Mouse (Mus musculus) liver, embryonic 14.5 days (tissue): Measurements from ENCODE around the gene Myt1l. TPM values are rescaled to one million over a fixed set of nuclear protein-coding genes. Genes with fewer than 3 reads are reported as not detected.

Experiments used
- ATAC-seq: fragments of 200-750 bp; cut with Nextera tagmentation; 2 replicates; pipeline ENCODE4 v1.8.0; 2017; ENCODE audit warnings: moderate number of reproducible peaks, mild to moderate bottlenecking, moderate library complexity; ENCODE audit not compliant: insufficient read depth
- DNase-seq, 3 experiments: peaks; one replicate each; pipeline ENCODE4 v3.0.0-alpha.2; 2012 to 2013; ENCODE audit warnings: low read depth in 3 of 3, low spot score in 3 of 3
- H3K27ac ChIP-seq: fragments of 300-500 bp; sonication (generic); 2 replicates; pipeline ENCODE4 v1.5.1; 2014; ENCODE audit warnings: moderate library complexity, mild to moderate bottlenecking, control low read depth, inconsistent platforms
- H3K27me3 ChIP-seq: fragments of 300-500 bp; sonication (generic); 2 replicates; pipeline ENCODE4 v1.6.1; 2014; ENCODE audit warnings: mild to moderate bottlenecking, low read length, moderate library complexity; ENCODE audit not compliant: control insufficient read depth, insufficient read depth
- H3K36me3 ChIP-seq: fragments of 300-500 bp; sonication (generic); replicated peaks from 2 replicates; pipeline ENCODE4 v1.6.1; 2014; ENCODE audit warnings: low read depth; ENCODE audit not compliant: control insufficient read depth, insufficient read depth
- H3K4me1 ChIP-seq, 2 experiments: fragments of 200-500 bp in 1 of 2; fragments of 300-500 bp in 1 of 2; sonication (generic) in 1 of 2; replicated peaks; 2 replicates each; pipeline ENCODE4 v1.6.1; 2012 to 2014; ENCODE audit warnings: antibody characterized with exemption in 1 of 2, inconsistent platforms in 1 of 2, low read length in 1 of 2; ENCODE audit not compliant: control insufficient read depth in 2 of 2, insufficient read depth in 2 of 2
- H3K4me2 ChIP-seq: fragments of 300-500 bp; sonication (generic); 2 replicates; pipeline ENCODE4 v1.6.1; 2014; ENCODE audit warnings: low read depth, mild to moderate bottlenecking, control low read depth, moderate library complexity
- H3K4me3 ChIP-seq, 2 experiments: fragments of 200-500 bp in 1 of 2; fragments of 300-500 bp in 1 of 2; sonication (generic) in 1 of 2; 2 replicates each; pipeline ENCODE4 v1.5.1; 2012 to 2014; ENCODE audit warnings: low read depth in 2 of 2, low read length in 2 of 2, mild to moderate bottlenecking in 2 of 2, control low read depth in 1 of 2, inconsistent platforms in 1 of 2, moderate library complexity in 1 of 2; ENCODE audit not compliant: insufficient read depth in 1 of 2
- H3K9ac ChIP-seq: fragments of 300-500 bp; sonication (generic); replicated peaks from 2 replicates; pipeline ENCODE4 v1.6.1; 2014; ENCODE audit warnings: mild to moderate bottlenecking, control low read depth, moderate library complexity
- H3K9me3 ChIP-seq: fragments of 300-500 bp; sonication (generic); 2 replicates; pipeline ENCODE4 v1.6.1; 2016; ENCODE audit warnings: low read length, mixed read lengths; ENCODE audit not compliant: control insufficient read depth
- CTCF ChIP-seq: IDR thresholded peaks from 2 replicates; pipeline ENCODE4 v1.5.1; 2016; ENCODE audit warnings: antibody characterized with exemption, low read depth, control low read depth
- EP300 ChIP-seq: IDR thresholded peaks from 2 replicates; pipeline ENCODE4 v1.6.1; 2016; ENCODE audit warnings: antibody characterized with exemption, low read depth
- WGBS: fragments of 180-500 bp; shearing (Covaris S2); extraction: QIAGEN DNeasy Blood & Tissue Kit; methylation state at CpG from one replicate; pipeline ENCODE4 v1.1.7; 2014; ENCODE audit not compliant: insufficient replicate concordance; 5-methylcytosine and 5-hydroxymethylcytosine counted together
- polyA plus RNA-seq, 2 experiments: library from polyadenylated mRNA; depleted of rRNA in 1 of 2; stranded (reverse) in 1 of 2; unstranded in 1 of 2; fragments of >200 nt; fragmentation: Nextera tagmentation in 1 of 2; extraction: Ambion mirVana in 1 of 2; gene quantifications; 2 replicates each; pipeline versions ENCODE4 v1.2.1 to v1.2.3; 2012 to 2014

The Myt1l gene
- polyA plus RNA-seq, 2 experiments = not detected

GRCm38 (mm10) chr12:29642915-29643314 lies 114.7 kb downstream of the Myt1l start:
- Histone ChIP-seq H3K4me2 (no peak overlapping the region), H3K27me3 (no peaks in the 10 kb centered on the region), H3K27ac (no peak overlapping the region), H3K9me3 (no peaks in the 10 kb centered on the region), H3K4me3 (no peak overlapping the region), H3K9ac (no peak overlapping the region), H3K4me1 (no peaks in the 10 kb centered on the region), H3K36me3 (no peaks in the 10 kb centered on the region)
- DNase-seq (no peak), ATAC-seq (no peak)
- 16% methylated on average over 4 of the region's 4 CpGs for WGBS
- no peak for TF ChIP-seq EP300
- no peak for TF ChIP-seq CTCF

GRCm38 (mm10) chr12:29644091-29644490 lies 115.9 kb downstream of the Myt1l start:
- DNase-seq = no peak
- Histone ChIP-seq H3K27ac (no peak overlapping the region), H3K4me3 (no peak overlapping the region), H3K36me3 (no peaks in the 10 kb centered on the region), H3K9me3 (no peaks in the 10 kb centered on the region), H3K27me3 (no peaks in the 10 kb centered on the region), H3K9ac (no peak overlapping the region), H3K4me2 (no peak overlapping the region), H3K4me1 (no peaks in the 10 kb centered on the region)
- ATAC-seq = no peak
- WGBS = 56% methylated on average over 4 of the region's 4 CpGs
- no peak for TF ChIP-seq CTCF
- TF ChIP-seq EP300 = no peak

DNA sequence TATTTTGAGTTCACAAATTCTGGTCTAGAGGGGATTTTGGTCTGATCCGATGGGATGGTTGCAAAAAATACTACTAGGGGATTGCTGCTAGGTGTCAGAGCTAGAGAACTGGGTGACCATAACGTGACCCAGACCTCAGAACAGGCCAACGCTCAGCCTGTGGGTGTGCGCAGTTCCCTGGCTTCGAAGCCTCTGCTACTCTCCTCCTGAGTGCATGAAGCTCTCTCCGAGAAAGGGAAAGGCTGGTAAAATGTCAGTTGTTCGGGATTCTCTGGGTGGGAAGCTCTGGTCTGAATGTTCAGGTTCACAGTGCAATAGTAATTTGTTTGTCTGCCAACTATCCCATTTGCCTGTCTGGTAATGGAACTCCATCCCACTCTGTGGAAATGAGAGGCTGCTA lies 116.5 kb downstream of the Myt1l start:
- 68% methylated on average over 7 of the region's 7 CpGs for WGBS
- no peaks in the 10 kb centered on the region for H3K36me3 ChIP-seq
- H3K4me2 ChIP-seq = no peak overlapping the region
- H3K4me1 ChIP-seq = no peaks in the 10 kb centered on the region
- H3K27ac ChIP-seq = no peak overlapping the region
- H3K9me3 ChIP-seq = no peaks in the 10 kb centered on the region
- ATAC-seq (no peak), DNase-seq (no peak)
- H3K27me3 ChIP-seq = no peaks in the 10 kb centered on the region
- H3K4me3 ChIP-seq = no peak overlapping the region
- TF ChIP-seq EP300 = no peak
- TF ChIP-seq CTCF = no peak
- H3K9ac ChIP-seq = no peak overlapping the region

DNA sequence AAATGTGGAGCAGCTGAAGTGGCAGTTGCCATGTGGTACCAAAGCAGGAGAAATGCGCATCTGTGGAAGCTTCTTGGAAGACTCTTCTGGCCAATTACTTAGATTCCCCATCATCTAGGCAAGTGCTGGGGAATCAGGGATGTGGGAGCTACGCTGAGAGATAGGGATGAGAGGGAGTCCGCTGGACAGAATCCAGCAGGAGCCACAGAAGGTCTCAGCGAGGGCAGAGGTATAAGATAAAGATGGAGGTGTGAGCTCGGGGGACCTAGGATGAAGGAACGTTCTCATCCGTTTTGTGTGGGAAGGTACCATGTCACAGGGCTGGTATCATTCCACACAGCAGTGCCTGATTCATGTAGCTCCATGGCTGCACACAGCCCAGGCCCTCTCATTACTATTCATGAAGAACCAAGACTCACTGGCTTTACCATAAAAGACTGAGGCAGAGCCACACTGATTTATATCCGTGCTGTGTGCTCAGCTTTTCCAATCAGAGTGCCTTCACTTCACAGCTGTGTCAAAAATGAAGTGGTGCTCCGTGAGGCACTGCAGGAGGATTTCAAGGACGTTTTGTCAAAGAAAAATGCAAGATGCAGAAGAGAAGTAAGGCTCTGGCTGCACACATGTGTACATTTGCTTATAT lies 121.4 kb downstream of the Myt1l start:
- Histone ChIP-seq H3K9me3 (no peaks in the 10 kb centered on the region), H3K4me1 (no peaks in the 10 kb centered on the region), H3K4me2 (no peak overlapping the region), H3K4me3 (no peak overlapping the region), H3K27me3 (no peaks in the 10 kb centered on the region), H3K27ac (no peak overlapping the region), H3K9ac (no peak overlapping the region), H3K36me3 (no peaks in the 10 kb centered on the region)
- no peak for TF ChIP-seq EP300
- no peak for TF ChIP-seq CTCF
- 55% methylated on average over 10 of the region's 10 CpGs for WGBS
- ATAC-seq = no peak
- DNase-seq = no peak

- Histone ChIP-seq H3K9ac (no peak overlapping the region), H3K4me3 (no peak overlapping the region), H3K4me2 (no peak overlapping the region), H3K9me3 (no peaks in the 10 kb centered on the region), H3K36me3 (no peaks in the 10 kb centered on the region), H3K27ac (no peak overlapping the region), H3K27me3 (no peaks in the 10 kb centered on the region), H3K4me1 (no peaks in the 10 kb centered on the region)
- DNase-seq = no peak
- TF ChIP-seq CTCF (no peak), EP300 (no peak)
- WGBS = 45% methylated on average over 5 of the region's 5 CpGs
- no peak for ATAC-seq
Measured at GRCm38 (mm10) chr12:29652516-29652915, 124.3 kb downstream of the Myt1l start.
